Mouse (Mus musculus) ES-Bruce4 (cell line): ENCODE measurements around the gene Tmem216. TPM values are rescaled to one million over a fixed set of nuclear protein-coding genes. Genes with fewer than 3 reads are reported as not detected.

Experiments used
- H3K27ac ChIP-seq: 2 replicates; pipeline ENCODE4 v1.5.1; 2012; ENCODE audit warnings: low read length, inconsistent platforms; ENCODE audit not compliant: insufficient read depth
- H3K27me3 ChIP-seq: 2 replicates; pipeline ENCODE4 v1.6.1; 2012; ENCODE audit warnings: mild to moderate bottlenecking, low read length, inconsistent platforms; ENCODE audit not compliant: control insufficient read depth, poor library complexity, insufficient read depth, severe bottlenecking
- H3K36me3 ChIP-seq: 2 replicates; pipeline ENCODE4 v1.6.1; 2012; ENCODE audit warnings: inconsistent platforms, mild to moderate bottlenecking, low read length, moderate library complexity; ENCODE audit not compliant: control insufficient read depth, poor library complexity, insufficient read depth, severe bottlenecking
- H3K4me1 ChIP-seq: one replicate; pipeline ENCODE4 v1.8.1; 2011; ENCODE audit warnings: low read length; ENCODE audit not compliant: control insufficient read depth, insufficient read depth
- H3K4me3 ChIP-seq: 2 replicates; pipeline ENCODE4 v1.5.1; 2011; ENCODE audit warnings: low read depth, mild to moderate bottlenecking, low read length
- H3K9ac ChIP-seq: 2 replicates; pipeline ENCODE4 v1.6.1; 2012; ENCODE audit warnings: low read depth, mild to moderate bottlenecking, inconsistent platforms; ENCODE audit not compliant: poor library complexity, severe bottlenecking
- H3K9me3 ChIP-seq: replicated peaks from 2 replicates; pipeline ENCODE4 v1.6.1; 2012; ENCODE audit warnings: mild to moderate bottlenecking, low read length, inconsistent platforms; ENCODE audit not compliant: control insufficient read depth, poor library complexity, insufficient read depth, severe bottlenecking
- CTCF ChIP-seq: IDR thresholded peaks from one replicate; pipeline ENCODE4 v1.8.1; 2011; ENCODE audit warnings: low read depth, low read length
- EP300 ChIP-seq: IDR thresholded peaks from 2 replicates; pipeline ENCODE4 v1.6.1; 2011; ENCODE audit warnings: low read depth, low read length; ENCODE audit not compliant: insufficient read depth
- POLR2A ChIP-seq: IDR thresholded peaks from one replicate; pipeline ENCODE4 v1.8.1; 2011; ENCODE audit warnings: low read length; ENCODE audit not compliant: insufficient read depth
- polyA plus RNA-seq: library from polyadenylated mRNA; stranded (reverse); fragments of >200 nt; gene quantifications from 2 replicates; pipeline ENCODE4 v1.2.4, GENCODE M21; 2011; ENCODE audit warnings: low read depth; ENCODE audit not compliant: missing spikeins, insufficient read depth, insufficient read length

The Tmem216 gene
- polyA plus RNA-seq, 1 experiment, result 12.2 TPM

DNA sequence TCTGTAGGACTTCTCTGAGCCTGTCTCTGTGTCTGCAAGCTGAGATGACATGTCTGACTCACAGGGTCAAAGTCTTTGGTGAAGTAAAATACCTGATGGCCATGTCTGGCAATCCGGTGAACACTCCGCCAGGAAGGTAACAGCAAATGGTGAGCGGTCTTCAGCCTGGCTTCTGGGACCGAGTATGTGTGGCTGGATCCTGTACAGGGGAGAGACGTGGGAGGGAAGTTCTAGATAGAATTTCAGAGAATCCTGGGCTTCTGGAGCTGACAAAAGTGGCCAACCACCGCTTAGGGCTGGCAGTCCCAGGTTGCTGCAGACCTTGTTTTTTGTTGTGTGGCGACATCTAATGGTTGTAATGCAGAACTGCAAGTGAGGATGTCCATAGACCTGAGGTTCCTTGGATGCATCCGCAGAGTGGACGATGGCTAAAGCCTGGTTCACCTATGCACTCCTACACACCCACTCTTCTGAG is 69.7 kb downstream of the Tmem216 start:
- no peaks in the 10 kb centered on the region for H3K27me3 ChIP-seq
- H3K9ac ChIP-seq, result no peak overlapping the region
- H3K4me3 ChIP-seq, result no peak overlapping the region
- TF ChIP-seq CTCF (peak; percentile 73), EP300 (no peak), POLR2A (no peak)
- H3K4me1 ChIP-seq, result no peaks in the 10 kb centered on the region
- no peaks in the 10 kb centered on the region for H3K36me3 ChIP-seq
- no peak overlapping the region for H3K27ac ChIP-seq
- no peaks in the 10 kb centered on the region for H3K9me3 ChIP-seq

Other genes with a start within 250 kb of the Tmem216 start
- gene Syt7, start 167.1 kb downstream of the Tmem216 start, polyA plus RNA-seq, result 4.1 and 4.9 TPM in 2 replicates
- gene Lrrc10b, start 98.8 kb downstream of the Tmem216 start, polyA plus RNA-seq, result not detected in 2 replicates
- gene Ppp1r32, start 73.3 kb downstream of the Tmem216 start, polyA plus RNA-seq, result 0.58 and 1.4 TPM in 2 replicates
- gene Cpsf7, start 31.0 kb downstream of the Tmem216 start, polyA plus RNA-seq, result 73.5 and 76.3 TPM in 2 replicates
- 32.9 and 39.6 TPM in 2 replicates for gene Sdhaf2, start 30.1 kb downstream of the Tmem216 start, polyA plus RNA-seq
- 11.6 and 13.5 TPM in 2 replicates for gene Cyb561a3, start 20.9 kb upstream of the Tmem216 start, polyA plus RNA-seq
- gene Tmem138, start 21.1 kb upstream of the Tmem216 start, polyA plus RNA-seq, result 25.3 TPM in 2 replicates
- gene Ddb1, start 49.1 kb upstream of the Tmem216 start, polyA plus RNA-seq, result 876 and 913 TPM in 2 replicates
- 28.1 and 29.0 TPM in 2 replicates for gene Tkfc, start 49.4 kb upstream of the Tmem216 start, polyA plus RNA-seq
- gene Vwce, start 78.0 kb upstream of the Tmem216 start, polyA plus RNA-seq, result 1.9 and 2.0 TPM in 2 replicates
- gene Pga5, start 121.8 kb upstream of the Tmem216 start, polyA plus RNA-seq, result 2.9 and 4.1 TPM in 2 replicates
- gene Vps37c, start 132.5 kb upstream of the Tmem216 start, polyA plus RNA-seq, result 11.5 and 12.3 TPM in 2 replicates
- gene Cd5, start 182.8 kb upstream of the Tmem216 start, polyA plus RNA-seq, result not detected in 2 replicates